Mouse (Mus musculus) kidney, adult 2 months (tissue): ENCODE measurements around the gene Kirrel2. TPM values are rescaled to one million over a fixed set of nuclear protein-coding genes. Genes with fewer than 3 reads are reported as not detected.
"Not testable (repeated sequence)": the region's sequence is repeated elsewhere in the genome, so short reads cannot be mapped to it uniquely, and the experiment has no call there.

ENCODE experiments used
- DNase-seq: peaks from one replicate; pipeline ENCODE4 v3.0.0; 2021
- H3K27ac ChIP-seq: fragments of 200-500 bp; 2 replicates; pipeline ENCODE4 v1.5.1; 2012; ENCODE audit warnings: low read depth, low read length, control low read depth, inconsistent platforms; ENCODE audit not compliant: insufficient read depth
- H3K27me3 ChIP-seq: fragments of 200-500 bp; replicated peaks from 2 replicates; pipeline ENCODE4 v1.6.1; 2012; ENCODE audit warnings: mild to moderate bottlenecking, moderate library complexity, low read length, inconsistent platforms; ENCODE audit not compliant: control insufficient read depth, insufficient read depth
- H3K36me3 ChIP-seq: fragments of 200-500 bp; 2 replicates; pipeline ENCODE4 v1.6.1; 2012; ENCODE audit warnings: mild to moderate bottlenecking, moderate library complexity, low read length, inconsistent platforms; ENCODE audit not compliant: control insufficient read depth, insufficient read depth
- H3K4me1 ChIP-seq: fragments of 200-500 bp; 2 replicates; pipeline ENCODE4 v1.6.1; 2011; ENCODE audit warnings: low read length; ENCODE audit not compliant: control insufficient read depth, insufficient read depth
- H3K4me3 ChIP-seq: fragments of 200-500 bp; 2 replicates; pipeline ENCODE4 v1.5.1; 2011; ENCODE audit warnings: mild to moderate bottlenecking, low read depth, low read length, control low read depth; ENCODE audit not compliant: insufficient read depth
- CTCF ChIP-seq: fragments of 200-500 bp; conservative IDR thresholded peaks from 2 replicates; pipeline ENCODE4 v1.5.1; 2011; ENCODE audit warnings: low read depth, mild to moderate bottlenecking, control low read depth, low read length, moderate library complexity, mixed read lengths; ENCODE audit not compliant: insufficient read depth, insufficient read length
- POLR2A ChIP-seq: fragments of 200-500 bp; IDR thresholded peaks from one replicate; pipeline ENCODE4 v1.6.1; 2011; ENCODE audit warnings: low read depth, low read length, control low read depth
- WGBS: fragments of 180-500 bp; shearing (Covaris S2); methylation state at CpG from one replicate; pipeline ENCODE4 v1.1.7; 2018; 5-methylcytosine and 5-hydroxymethylcytosine counted together
- polyA plus RNA-seq: library from polyadenylated mRNA; depleted of rRNA; stranded (reverse); fragments of >200 nt; gene quantifications from 2 replicates; pipeline ENCODE4 v1.2.3, GENCODE M21; 2012

Kirrel2 gene
- polyA plus RNA-seq, 1 experiment, result 0.30 TPM

GRCm38 (mm10) chr7:30484250-30484649 is 26.8 kb upstream of the Kirrel2 start:
- no peak overlapping the region for H3K27ac ChIP-seq
- H3K4me1 ChIP-seq, result no peaks in the 10 kb centered on the region
- no peaks in the 10 kb centered on the region for H3K36me3 ChIP-seq
- DNase-seq, result peak; percentile 10
- no peak overlapping the region for H3K4me3 ChIP-seq
- WGBS, result 16% methylated on average over 8 of the region's 8 CpGs
- TF ChIP-seq POLR2A (no peak), CTCF (no peak)
- no peaks in the 10 kb centered on the region for H3K27me3 ChIP-seq

- H3K27ac ChIP-seq, result no peak overlapping the region
- DNase-seq, result no peak
- TF ChIP-seq CTCF (no peak), POLR2A (no peak)
- no peaks in the 10 kb centered on the region for H3K36me3 ChIP-seq
- no peaks in the 10 kb centered on the region for H3K27me3 ChIP-seq
- H3K4me3 ChIP-seq, result no peak overlapping the region
- H3K4me1 ChIP-seq, result no peaks in the 10 kb centered on the region
- WGBS, result 8% methylated on average over 30 of the region's 32 CpGs
These were observed 20.2 kb upstream of the Kirrel2 start for GRCm38 (mm10) chr7:30477415-30478381.

GRCm38 (mm10) chr7:30476136-30476535 is 18.6 kb upstream of the Kirrel2 start:
- WGBS, result 86% methylated on average over 7 of the region's 7 CpGs
- not testable (repeated sequence) for H3K27me3 ChIP-seq, H3K4me3 ChIP-seq, DNase-seq, H3K4me1 ChIP-seq, H3K36me3 ChIP-seq, H3K27ac ChIP-seq

- no peak overlapping the region for H3K27ac ChIP-seq
- no peak overlapping the region for H3K4me3 ChIP-seq
- H3K36me3 ChIP-seq, result no peaks in the 10 kb centered on the region
- 50% methylated on average over 4 of the region's 4 CpGs for WGBS
- TF ChIP-seq CTCF (no peak), POLR2A (no peak)
- H3K27me3 ChIP-seq, result no peaks in the 10 kb centered on the region
- H3K4me1 ChIP-seq, result no peaks in the 10 kb centered on the region
- no peak for DNase-seq
These were observed 17.5 kb upstream of the Kirrel2 start for GRCm38 (mm10) chr7:30474999-30475398.

- no peaks in the 10 kb centered on the region for H3K27me3 ChIP-seq
- H3K27ac ChIP-seq, result no peak overlapping the region
- 45% methylated on average over 5 of the region's 5 CpGs for WGBS
- DNase-seq, result peak; percentile 42
- no peaks in the 10 kb centered on the region for H3K36me3 ChIP-seq
- peak; percentile 74 for TF ChIP-seq CTCF
- no peak for TF ChIP-seq POLR2A
- H3K4me1 ChIP-seq, result no peaks in the 10 kb centered on the region
- no peak overlapping the region for H3K4me3 ChIP-seq
These were observed 14.9 kb upstream of the Kirrel2 start for GRCm38 (mm10) chr7:30472411-30472810.

- TF ChIP-seq CTCF (no peak), POLR2A (no peak)
- 26% methylated on average over 6 of the region's 6 CpGs for WGBS
- H3K27ac ChIP-seq, result no peak overlapping the region
- no peaks in the 10 kb centered on the region for H3K36me3 ChIP-seq
- no peaks in the 10 kb centered on the region for H3K27me3 ChIP-seq
- no peak overlapping the region for H3K4me3 ChIP-seq
- no peak for DNase-seq
- H3K4me1 ChIP-seq, result no peaks in the 10 kb centered on the region
These were observed 7.4 kb upstream of the Kirrel2 start for GRCm38 (mm10) chr7:30464816-30465300.

GRCm38 (mm10) chr7:30463996-30464395 is 6.5 kb upstream of the Kirrel2 start:
- Histone ChIP-seq H3K27me3 (no peaks in the 10 kb centered on the region), H3K36me3 (no peaks in the 10 kb centered on the region), H3K4me3 (no peak overlapping the region), H3K4me1 (no peaks in the 10 kb centered on the region), H3K27ac (no peak overlapping the region)
- DNase-seq, result no peak
- WGBS, result 37% methylated on average over 4 of the region's 4 CpGs
- TF ChIP-seq CTCF, result no peak
- no peak for TF ChIP-seq POLR2A
